Comparison of ENCODE assay signal across 9 mouse cellular contexts in genomic region chr14:52123918-52124317, GRCm38 (mm10). TPM values are rescaled to one million over a fixed set of nuclear protein-coding genes. Genes with fewer than 3 reads are reported as not detected.
DNase-seq lines count a peak whose midpoint lies in the region; ATAC-seq and TF ChIP-seq lines count a peak whose summit lies in the region.
"Had no signal": no experiment of that assay in that cellular context is flagged by ENCODE, and none has a peak within 500 bp of the region (broad histone marks: within the 10 kb centered on the region; RNA-seq: fewer than 3 reads in every experiment).

No protein-coding gene starts in this region.

- no peak for ATAC-seq in kidney, embryonic 16.5 days (ENCODE audit: low FRiP score, low TSS enrichment)
- ATAC-seq in hematopoietic stem cell, adult 5-6 weeks (replicated peaks in 1 of 2; ENCODE audit: insufficient read depth in 1 of 2, low FRiP score in 2 of 2, low TSS enrichment in 1 of 2, low read depth in 1 of 2, poor library complexity in 2 of 2, severe bottlenecking in 2 of 2): peak; percentile 67 to 73; a peak in 3 of 4 replicates
- peak; percentile 77; the same call in 1 of the 2 replicates for ATAC-seq in neutrophil, adult 5-6 weeks (ENCODE audit: extremely low read depth, insufficient number of reproducible peaks, low FRiP score, poor library complexity, severe bottlenecking)

- H3K4me2 ChIP-seq in kidney, embryonic 16.5 days (replicated peaks; ENCODE audit: low read depth, low read length): no peak overlapping the region
- H3K4me2 ChIP-seq: embryonic facial prominence, embryonic 13.5 days had no signal

- peaks cover 9% of the 10 kb centered on the region; the same call in 1 of the 2 replicates for H3K4me1 ChIP-seq in kidney, embryonic 16.5 days (ENCODE audit: insufficient read depth, low read length)
- no peaks in the 10 kb centered on the region for H3K4me1 ChIP-seq in embryonic fibroblast, embryonic 13.5 days (ENCODE audit: control insufficient read depth, insufficient read depth, low read length)

- H3K36me3 ChIP-seq in kidney, embryonic 16.5 days (ENCODE audit: insufficient read depth, low read length): no peaks in the 10 kb centered on the region
- H3K36me3 ChIP-seq: embryonic facial prominence, embryonic 13.5 days had no signal

- peak; percentile 46 for DNase-seq in kidney, adult 11 months
- peak; percentile 74 to 82 for DNase-seq in adrenal gland, postnatal 36 days
- DNase-seq in left cerebral cortex, postnatal 4 days: peak; percentile 70
- DNase-seq in thymus, postnatal 25 days: peak; percentile 77

- H3K9ac ChIP-seq in kidney, embryonic 16.5 days (replicated peaks; ENCODE audit: low read length): no peak overlapping the region
- H3K9ac ChIP-seq: embryonic facial prominence, embryonic 13.5 days had no signal

- no peak overlapping the region for H3K27ac ChIP-seq in kidney, embryonic 16.5 days (ENCODE audit: low read length)
- H3K27ac ChIP-seq in embryonic fibroblast, embryonic 13.5 days (ENCODE audit: insufficient read depth, low read length): no peak overlapping the region
- H3K27ac ChIP-seq: embryonic facial prominence, embryonic 13.5 days had no signal

- no peaks in the 10 kb centered on the region for H3K9me3 ChIP-seq in kidney, embryonic 16.5 days (ENCODE audit: low read length)
- H3K9me3 ChIP-seq: embryonic facial prominence, embryonic 13.5 days had no signal

- no peak for TF ChIP-seq POLR2A in embryonic fibroblast, embryonic 13.5 days (IDR thresholded peaks at IDR 0.05; ENCODE audit: low read depth, low read length)

- peak; percentile 29; the same call in 1 of the 2 replicates for TF ChIP-seq CTCF in embryonic fibroblast, embryonic 13.5 days (IDR thresholded peaks at IDR 0.05; ENCODE audit: borderline replicate concordance, insufficient read depth, low read length)

- no peaks in the 10 kb centered on the region; the same call in 1 of the 2 replicates for H3K27me3 ChIP-seq in kidney, embryonic 16.5 days (ENCODE audit: insufficient read depth, low read length)
- H3K27me3 ChIP-seq: embryonic facial prominence, embryonic 13.5 days had no signal

- intact Hi-C loops in left cerebral cortex, postnatal 4 days (cut with DNase I): loop anchor here (1.0 kb wide), 1 partner anchor 65 kb away; no protein-coding TSS in a partner anchor

- 14% methylated on average over 4 of the region's 4 CpGs for WGBS in kidney, embryonic 16.5 days

- no peak overlapping the region for H3K4me3 ChIP-seq in kidney, embryonic 16.5 days (ENCODE audit: low read length)
- no peak overlapping the region for H3K4me3 ChIP-seq in embryonic fibroblast, embryonic 13.5 days (ENCODE audit: insufficient read depth, low read length)
- H3K4me3 ChIP-seq: embryonic facial prominence, embryonic 13.5 days had no signal

RNA-seq across cellular contexts. Expression of gene Rpgrip1, which starts 13.4 kb away (rescaled TPM):
- polyA plus RNA-seq in kidney, embryonic 16.5 days (2015; fragmentation: Nextera tagmentation; extraction: Ambion mirVana): 67.4 and 74.1 TPM in 2 replicates
- total RNA-seq in adrenal gland, postnatal 36 days (2021): under 1 TPM; 0.33 to 0.93 TPM
- 1.8 and 3.7 TPM in 2 replicates for polyA plus RNA-seq in embryonic fibroblast, embryonic 13.5 days (2011; ENCODE audit: insufficient read length, low read depth, missing spikeins)
- total RNA-seq in hematopoietic stem cell, adult 5-6 weeks (2017): 18.8 and 48.5 TPM in 2 replicates
- 1 to 10 TPM; 2.3 to 2.5 TPM for total RNA-seq in left cerebral cortex, postnatal 4 days (2021)
- total RNA-seq in neutrophil, adult 5-6 weeks (2017): 42.0 and 46.1 TPM in 2 replicates

RNA-seq across cellular contexts. Expression of gene Hnrnpc, which starts 20.1 kb away (rescaled TPM):
- 659 and 687 TPM in 2 replicates for polyA plus RNA-seq in kidney, embryonic 16.5 days (2015; fragmentation: Nextera tagmentation; extraction: Ambion mirVana)
- 100 to 1,000 TPM; 209 to 332 TPM for total RNA-seq in adrenal gland, postnatal 36 days (2021)
- 402 and 479 TPM in 2 replicates for polyA plus RNA-seq in embryonic fibroblast, embryonic 13.5 days (2011; ENCODE audit: insufficient read length, low read depth, missing spikeins)
- total RNA-seq in hematopoietic stem cell, adult 5-6 weeks (2017): 549 and 665 TPM in 2 replicates
- 100 to 1,000 TPM; 220 to 223 TPM for total RNA-seq in left cerebral cortex, postnatal 4 days (2021)
- total RNA-seq in neutrophil, adult 5-6 weeks (2017): 397 and 426 TPM in 2 replicates
